Mouse (Mus musculus) heart, postnatal 0 days (tissue): Measurements from ENCODE around the gene Camta1.

Source experiments
- CTCF ChIP-seq: IDR thresholded peaks from 2 replicates; pipeline ENCODE4 v1.5.1; 2016; ENCODE audit warnings: antibody characterized with exemption, control low read depth, low read depth
- EP300 ChIP-seq: IDR thresholded peaks from 2 replicates; pipeline ENCODE4 v1.6.1; 2016; ENCODE audit warnings: antibody characterized with exemption, low read depth

DNA sequence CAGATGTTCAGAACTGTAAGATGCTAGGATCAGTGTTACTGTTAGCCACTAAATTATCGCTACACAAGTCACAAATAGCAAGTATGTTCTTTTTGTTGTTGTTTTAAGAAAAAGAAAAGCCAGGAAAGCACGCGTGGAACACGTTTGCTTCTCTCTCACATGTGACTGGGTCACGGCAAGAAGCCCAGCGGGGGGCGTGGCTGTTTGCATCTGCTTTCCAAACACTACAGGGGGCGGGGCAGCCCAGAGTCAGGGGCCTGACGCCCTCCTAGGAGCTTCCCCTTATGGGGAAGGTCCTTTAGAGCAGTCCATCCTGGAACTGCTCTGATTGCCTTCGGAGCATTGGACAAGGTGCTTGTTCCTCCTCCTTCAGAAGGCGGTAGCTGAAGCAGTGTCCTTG is 524.1 kb downstream of the Camta1 start:
- TF ChIP-seq CTCF (no peak), EP300 (no peak)
